Mouse (Mus musculus): ENCODE data around the gene Ankrd34c.
A peak's percentile ranks its signal among the peaks of the same experiment; 100 is the strongest.

The Ankrd34c gene

GRCm38 (mm10) chr9:89738295-89738694, at the start of gene Ankrd34c:
Gene Ankrd34c, minus strand, starts transcription at chr9:89738475.
- DNase-seq: peak; percentile 54

GRCm38 (mm10) chr9:89787532-89787931, 49.3 kb upstream of the Ankrd34c start:
- DNase-seq: no peak

- DNase-seq: no peak
These were observed 43.2 kb upstream of the Ankrd34c start for GRCm38 (mm10) chr9:89781395-89781927.

GRCm38 (mm10) chr9:89779237-89779636, 41.0 kb upstream of the Ankrd34c start:
- DNase-seq: no peak

- no peak for DNase-seq
These were observed 32.9 kb upstream of the Ankrd34c start for GRCm38 (mm10) chr9:89771153-89771552.

- DNase-seq: no peak
These were observed 23.7 kb upstream of the Ankrd34c start for GRCm38 (mm10) chr9:89762017-89762416.

- no peak for DNase-seq
These were observed 20.3 kb upstream of the Ankrd34c start for GRCm38 (mm10) chr9:89758569-89758968.

GRCm38 (mm10) chr9:89758139-89758538, 19.9 kb upstream of the Ankrd34c start:
- no peak for DNase-seq

GRCm38 (mm10) chr9:89757571-89757970, 19.3 kb upstream of the Ankrd34c start:
- DNase-seq: peak; percentile 22

GRCm38 (mm10) chr9:89740041-89740440, 1.8 kb upstream of the Ankrd34c start:
- DNase-seq: no peak

- no peak for DNase-seq
These were observed 387 bp downstream of the Ankrd34c start for GRCm38 (mm10) chr9:89737888-89738287.

- peak; percentile 18 for DNase-seq
These were observed 1.2 kb downstream of the Ankrd34c start for GRCm38 (mm10) chr9:89736932-89737705.

- DNase-seq: no peak
These were observed 31.4 kb downstream of the Ankrd34c start for GRCm38 (mm10) chr9:89706906-89707305.

- DNase-seq: no peak
These were observed 33.1 kb downstream of the Ankrd34c start for GRCm38 (mm10) chr9:89705197-89705533.

GRCm38 (mm10) chr9:89704265-89705196, 33.7 kb downstream of the Ankrd34c start, which contains the start of gene Tmed3:
Gene Tmed3, minus strand, starts transcription at chr9:89705068.
- peak; percentile 94 for DNase-seq

- no peak for DNase-seq
These were observed 37.3 kb downstream of the Ankrd34c start for GRCm38 (mm10) chr9:89700910-89701457.

GRCm38 (mm10) chr9:89695143-89695542, 43.1 kb downstream of the Ankrd34c start:
- no peak for DNase-seq

- no peak for DNase-seq
These were observed 44.6 kb downstream of the Ankrd34c start for GRCm38 (mm10) chr9:89693670-89694069.

- DNase-seq: no peak
These were observed 49.1 kb downstream of the Ankrd34c start for GRCm38 (mm10) chr9:89689179-89689578.

- DNase-seq: no peak
These were observed 50.6 kb downstream of the Ankrd34c start for GRCm38 (mm10) chr9:89687503-89688226.

- DNase-seq: no peak
These were observed 52.0 kb downstream of the Ankrd34c start for GRCm38 (mm10) chr9:89686262-89686661.

GRCm38 (mm10) chr9:89678974-89679373, 59.3 kb downstream of the Ankrd34c start:
- DNase-seq: no peak

Measured in right cerebral cortex, postnatal 25 days (tissue).